Mouse (Mus musculus) cerebellum, adult 2 months (tissue): ENCODE measurements around the gene Rabgap1l. TPM values are rescaled to one million over a fixed set of nuclear protein-coding genes. Genes with fewer than 3 reads are reported as not detected.

Experiments used
- DNase-seq, 2 experiments: peaks; one replicate each; pipeline ENCODE4 v3.0.0; 2021
- H3K27ac ChIP-seq: fragments of 200-500 bp; 2 replicates; pipeline ENCODE4 v1.5.1; 2012; ENCODE audit warnings: low read length, control low read depth, inconsistent platforms; ENCODE audit not compliant: insufficient read depth
- H3K27me3 ChIP-seq: fragments of 200-500 bp; 2 replicates; pipeline ENCODE4 v1.6.1; 2012; ENCODE audit warnings: inconsistent platforms, mild to moderate bottlenecking, low read length, moderate library complexity; ENCODE audit not compliant: control insufficient read depth, insufficient read depth
- H3K4me1 ChIP-seq: fragments of 200-500 bp; 2 replicates; pipeline ENCODE4 v1.6.1; 2011; ENCODE audit warnings: low read length; ENCODE audit not compliant: control insufficient read depth, insufficient read depth
- H3K4me3 ChIP-seq: fragments of 200-500 bp; replicated peaks from 2 replicates; pipeline ENCODE3; 2011; ENCODE audit warnings: mild to moderate bottlenecking, low read depth, low read length, control low read depth; ENCODE audit not compliant: insufficient read depth
- CTCF ChIP-seq: fragments of 200-500 bp; IDR thresholded peaks from 2 replicates; pipeline ENCODE4 v1.5.1; 2011; ENCODE audit warnings: low read depth, mild to moderate bottlenecking, control low read depth, low read length, moderate library complexity, borderline replicate concordance; ENCODE audit not compliant: insufficient read depth
- POLR2A ChIP-seq: fragments of 200-500 bp; IDR thresholded peaks from 2 replicates; pipeline ENCODE4 v1.6.1; 2011; ENCODE audit warnings: low read length, control low read depth, borderline replicate concordance; ENCODE audit not compliant: insufficient read depth
- WGBS: fragments of 180-500 bp; shearing (Covaris S2); methylation state at CpG from one replicate; pipeline ENCODE4 v1.1.7; 2018; 5-methylcytosine and 5-hydroxymethylcytosine counted together
- polyA plus RNA-seq: library from polyadenylated mRNA; depleted of rRNA; stranded (reverse); fragments of >200 nt; gene quantifications from 2 replicates; pipeline ENCODE4 v1.2.3, GENCODE M21; 2012

Gene Rabgap1l
- polyA plus RNA-seq, 1 experiment, result 57.7 TPM

GRCm38 (mm10) chr1:160793791-160794757 lies 1.1 kb upstream of the Rabgap1l start:
- H3K4me3 ChIP-seq, result no peak overlapping the region
- WGBS, result 94% methylated on average over 13 of the region's 13 CpGs
- H3K4me1 ChIP-seq, result no peaks in the 10 kb centered on the region
- no peak for DNase-seq
- no peaks in the 10 kb centered on the region for H3K27me3 ChIP-seq
- TF ChIP-seq CTCF, result no peak
- no peak for TF ChIP-seq POLR2A
- no peak overlapping the region for H3K27ac ChIP-seq

- TF ChIP-seq POLR2A, result no peak
These were observed 790 bp downstream of the Rabgap1l start for GRCm38 (mm10) chr1:160792156-160792685.

DNA sequence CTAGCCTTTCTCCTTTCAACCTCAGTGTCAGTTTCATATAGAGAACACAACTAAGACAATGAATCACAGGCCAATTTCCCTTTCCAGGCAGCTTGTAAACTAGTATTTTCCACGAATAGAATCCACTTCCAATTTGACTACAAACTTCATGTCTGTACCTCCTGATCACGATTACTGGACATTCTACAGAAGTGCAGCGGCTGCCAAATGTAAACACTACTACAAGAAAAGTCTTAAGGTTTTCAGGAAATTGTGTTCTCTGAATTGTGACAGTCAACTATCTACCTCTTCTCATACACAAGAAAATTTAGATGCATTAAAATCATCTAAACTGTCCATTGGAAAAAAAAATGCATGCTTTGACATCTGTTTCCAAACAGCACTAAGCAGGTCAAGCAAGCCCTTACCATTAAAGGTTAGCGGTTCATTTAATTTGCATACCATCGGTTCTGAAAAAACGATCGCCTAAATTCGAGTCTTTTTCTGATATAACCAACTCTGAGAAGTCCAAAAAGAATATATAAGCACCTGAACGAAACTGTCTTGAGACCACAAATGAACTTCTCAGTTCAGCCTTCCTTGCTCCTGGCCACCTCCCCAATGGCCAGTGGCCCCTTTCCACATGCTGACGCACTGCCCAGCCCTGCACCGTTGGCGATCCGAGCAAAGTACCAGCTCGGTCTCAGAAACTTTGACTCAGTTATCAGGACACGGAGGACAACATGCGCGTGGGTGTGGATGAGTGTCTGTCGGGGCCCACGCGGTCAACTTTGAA lies 1.4 kb downstream of the Rabgap1l start:
- peak overlapping the region; percentile 75 for H3K4me3 ChIP-seq
- H3K27ac ChIP-seq, result 0 out of 2 replicates have a peak overlapping the region, but pooled peaks have one; percentile 70
- TF ChIP-seq POLR2A (no peak), CTCF (no peak)
- DNase-seq, result peak in 1 of 2 experiments; percentile 11
- no peaks in the 10 kb centered on the region for H3K27me3 ChIP-seq
- no peaks in the 10 kb centered on the region for H3K4me1 ChIP-seq
- 5% methylated on average over 20 of the region's 20 CpGs for WGBS

More at GRCm38 (mm10) chr1:160792156-160792685, 790 bp downstream of the Rabgap1l start:
- Histone ChIP-seq H3K4me1 (no peaks in the 10 kb centered on the region), H3K27me3 (no peaks in the 10 kb centered on the region), H3K27ac (peak overlapping the region; percentile 70), H3K4me3 (peak overlapping the region; percentile 75)
- 1% methylated on average over 51 of the region's 51 CpGs for WGBS
- DNase-seq, result peak; percentile 65 to 70

DNA sequence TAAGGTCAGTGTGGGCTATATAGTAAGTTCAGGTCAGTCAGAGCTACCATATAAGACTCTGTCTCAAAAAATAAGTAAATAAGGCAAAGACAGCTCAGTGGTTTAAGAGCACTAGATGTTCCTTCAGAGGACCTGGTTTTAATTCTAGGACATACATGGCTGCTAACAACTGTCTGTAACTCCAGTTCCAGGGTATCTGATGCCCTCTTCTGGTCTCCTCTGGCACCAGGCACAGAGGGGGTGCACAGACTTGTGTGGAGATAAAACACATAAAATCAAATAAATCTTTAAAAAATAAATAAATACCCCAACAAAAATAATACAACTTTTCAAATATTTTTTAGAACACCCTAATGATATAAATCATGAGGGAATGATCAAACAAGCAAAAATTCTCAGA lies 2.4 kb downstream of the Rabgap1l start:
- TF ChIP-seq CTCF, result no peak
- TF ChIP-seq POLR2A, result no peak
- no peak overlapping the region for H3K27ac ChIP-seq

GRCm38 (mm10) chr1:160789876-160790275 lies 3.1 kb downstream of the Rabgap1l start:
- H3K4me1 ChIP-seq, result no peaks in the 10 kb centered on the region; the same call in 1 of the 2 replicates
- H3K4me3 ChIP-seq, result no peak overlapping the region
- no peaks in the 10 kb centered on the region for H3K27me3 ChIP-seq
- no peak overlapping the region for H3K27ac ChIP-seq
- TF ChIP-seq POLR2A (no peak), CTCF (no peak)
- 88% methylated on average over 3 of the region's 3 CpGs for WGBS
- DNase-seq, result no peak

More for the DNA sequence above, 2.4 kb downstream of the Rabgap1l start:
- no peaks in the 10 kb centered on the region for H3K27me3 ChIP-seq
- no peak for DNase-seq
- H3K4me3 ChIP-seq, result no peak overlapping the region
- H3K4me1 ChIP-seq, result no peaks in the 10 kb centered on the region; the same call in 1 of the 2 replicates

GRCm38 (mm10) chr1:160787926-160788325 lies 5.1 kb downstream of the Rabgap1l start:
- Histone ChIP-seq H3K4me3 (no peak overlapping the region), H3K27me3 (no peaks in the 10 kb centered on the region), H3K4me1 (no peaks in the 10 kb centered on the region; the same call in 1 of the 2 replicates), H3K27ac (no peak overlapping the region)
- WGBS, result 69% methylated on average over 1 of the region's 1 CpGs
- TF ChIP-seq POLR2A, result no peak
- no peak for TF ChIP-seq CTCF
- no peak for DNase-seq

DNA sequence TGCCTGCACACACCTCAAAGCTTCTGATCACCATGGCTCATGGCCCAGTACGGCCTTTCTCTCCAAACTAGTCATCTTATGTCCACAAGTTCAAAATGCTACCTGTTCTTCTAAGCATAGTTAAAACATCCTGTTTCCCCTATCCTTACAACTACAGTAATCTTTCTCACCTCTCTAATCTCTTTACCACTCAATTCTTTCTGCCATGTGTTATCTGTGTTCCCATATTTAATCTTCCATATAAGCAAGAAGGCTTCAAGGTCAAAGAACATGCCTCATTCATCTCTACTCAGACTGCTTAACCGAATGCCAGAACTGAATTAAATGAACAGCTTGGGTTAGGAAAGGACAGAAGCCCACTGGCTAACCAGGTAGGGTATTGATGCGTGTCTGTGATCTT lies 5.8 kb downstream of the Rabgap1l start:
- WGBS, result 70% methylated on average over 3 of the region's 3 CpGs
- no peak for DNase-seq
- no peaks in the 10 kb centered on the region for H3K27me3 ChIP-seq

More for the DNA sequence above, 5.8 kb downstream of the Rabgap1l start:
- no peak overlapping the region for H3K27ac ChIP-seq
- H3K4me3 ChIP-seq, result no peak overlapping the region
- H3K4me1 ChIP-seq, result no peaks in the 10 kb centered on the region; the same call in 1 of the 2 replicates
- TF ChIP-seq POLR2A, result no peak
- TF ChIP-seq CTCF, result no peak
